Mouse (Mus musculus): ENCODE results near the gene Calm5. TPM values are rescaled to one million over a fixed set of nuclear protein-coding genes. Genes with fewer than 3 reads are reported as not detected.
A peak's percentile ranks its signal among the peaks of the same experiment; 100 is the strongest.
"Not testable (repeated sequence)": the region's sequence is repeated elsewhere in the genome, so short reads cannot be mapped to it uniquely, and the experiment has no call there.

Calm5 gene
- not detected in 2 replicates for polyA plus RNA-seq (2012; rRNA removed)

DNA sequence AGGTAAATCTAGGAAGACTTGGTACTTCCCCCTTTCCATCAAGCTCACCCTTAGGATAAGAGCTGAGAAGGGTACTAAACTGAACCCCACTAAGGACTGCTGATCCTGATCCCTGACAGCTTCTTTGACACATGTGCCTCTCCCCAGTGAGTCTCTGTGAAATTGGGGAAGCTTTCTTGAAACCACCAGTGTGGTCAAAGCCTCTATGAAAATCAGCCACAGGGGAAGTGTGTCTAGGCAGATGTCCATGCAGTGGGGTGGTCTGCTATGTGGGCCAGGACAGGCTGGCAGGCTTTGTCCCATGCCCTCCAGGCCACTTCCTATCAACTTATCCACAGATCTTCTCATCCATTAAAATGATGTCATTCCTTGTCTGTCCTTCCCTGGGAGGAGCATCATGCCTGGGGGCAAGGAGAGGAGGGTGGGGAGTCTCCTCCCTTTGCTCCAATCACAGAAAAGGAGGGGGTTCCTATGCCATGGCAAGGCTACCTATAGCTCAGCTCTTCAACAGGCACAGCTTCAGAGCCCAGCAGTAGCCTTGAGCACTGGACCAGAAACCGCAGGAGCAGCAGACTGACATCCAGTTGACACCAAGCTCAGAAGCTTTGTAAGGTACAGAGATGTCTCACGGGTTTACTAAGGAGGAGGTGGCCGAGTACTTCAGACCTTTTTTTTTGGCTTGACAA is at the start of gene Calm5:
Calm5 (plus strand) TSS at position 526 of the 686 bp plus-strand sequence.
- WGBS: 81% methylated on average over 3 of the region's 3 CpGs
- not testable (repeated sequence) for H3K36me3 ChIP-seq (ENCODE audit: control insufficient read depth, insufficient read depth, low read length)

DNA sequence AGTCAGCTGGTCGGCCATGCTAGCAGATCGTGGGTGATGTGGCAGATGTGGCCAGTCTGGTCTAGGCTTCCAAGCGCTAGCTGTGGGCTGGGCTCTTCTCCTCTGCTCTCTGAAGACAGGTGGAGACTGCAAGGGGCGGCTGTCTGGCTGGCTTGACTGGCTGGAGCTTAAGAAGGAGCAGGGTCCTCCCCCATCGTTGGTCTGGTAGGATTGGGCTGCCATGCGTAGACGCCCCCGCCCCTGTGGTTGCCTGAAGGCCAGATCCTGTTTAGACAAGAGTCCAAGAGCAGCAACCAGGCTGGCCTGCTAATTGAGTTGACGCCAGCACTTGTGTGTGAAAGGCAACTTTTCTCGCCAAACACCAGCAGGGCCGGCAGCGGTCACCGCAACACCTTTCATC is 49.8 kb upstream of the Calm5 start, which contains the start of gene Calml3:
Calml3 (minus strand) TSS at position 131 of the 400 bp plus-strand sequence.
- Histone ChIP-seq H3K27ac (ENCODE audit: insufficient read depth, low read depth, low read length) (no peak within 1 kb of the TSS), H3K4me1 (ENCODE audit: control insufficient read depth, insufficient read depth, insufficient read length, low read length) (peaks cover 6% of the 10 kb centered on the region; the same call in 1 of the 2 replicates), H3K4me3 (ENCODE audit: low read depth, low read length) (no peak within 1 kb of the TSS), H3K36me3 (ENCODE audit: control insufficient read depth, insufficient read depth, low read length) (no peaks in the 10 kb centered on the region), H3K27me3 (ENCODE audit: control insufficient read depth, insufficient read depth, low read length) (no peaks in the 10 kb centered on the region)
- WGBS: 93% methylated on average over 13 of the region's 13 CpGs
- TF ChIP-seq CTCF (IDR thresholded peaks at IDR 0.05; ENCODE audit: extremely low read depth, insufficient read length, insufficient replicate concordance, low read depth, low read length): no peak

More for the DNA sequence above, at the start of gene Calm5:
- not testable (repeated sequence) for H3K4me3 ChIP-seq (ENCODE audit: low read depth, low read length); H3K27ac ChIP-seq (ENCODE audit: insufficient read depth, low read depth, low read length); H3K27me3 ChIP-seq (ENCODE audit: control insufficient read depth, insufficient read depth, low read length); H3K4me1 ChIP-seq (ENCODE audit: control insufficient read depth, insufficient read depth, insufficient read length, low read length)

DNA sequence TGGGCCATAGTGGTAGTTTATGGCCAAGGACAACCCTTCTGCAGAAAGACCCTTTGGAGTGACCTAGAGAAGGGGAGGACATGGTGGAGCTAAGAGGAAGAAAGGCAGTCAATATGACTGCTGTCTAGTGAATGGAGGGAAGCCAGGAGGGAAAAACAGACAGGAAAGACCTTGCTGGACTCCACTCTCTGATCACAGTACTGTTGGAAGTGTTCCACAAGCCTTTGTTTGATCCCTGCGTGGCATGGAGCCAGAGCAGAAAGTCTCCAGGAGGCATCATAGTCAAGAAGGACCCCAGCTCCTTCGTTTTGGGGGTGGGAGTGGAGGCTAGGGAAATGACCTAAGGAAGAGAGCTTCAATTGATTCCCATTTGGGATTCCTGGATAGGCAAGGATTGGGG is 48.8 kb upstream of the Calm5 start:
- no peaks in the 10 kb centered on the region for H3K27me3 ChIP-seq (ENCODE audit: control insufficient read depth, insufficient read depth, low read length)
- H3K27ac ChIP-seq (ENCODE audit: insufficient read depth, low read depth, low read length): no peak overlapping the region
- H3K36me3 ChIP-seq (ENCODE audit: control insufficient read depth, insufficient read depth, low read length): no peaks in the 10 kb centered on the region
- WGBS: 15% methylated on average over 2 of the region's 2 CpGs
- H3K4me3 ChIP-seq (ENCODE audit: low read depth, low read length): no peak overlapping the region
- TF ChIP-seq POLR2A (IDR thresholded peaks at IDR 0.05; ENCODE audit: low read depth, low read length) (no peak), CTCF (IDR thresholded peaks at IDR 0.05; ENCODE audit: extremely low read depth, insufficient read length, insufficient replicate concordance, low read depth, low read length) (no peak)
- peaks cover 6% of the 10 kb centered on the region; the same call in 1 of the 2 replicates for H3K4me1 ChIP-seq (ENCODE audit: control insufficient read depth, insufficient read depth, insufficient read length, low read length)

DNA sequence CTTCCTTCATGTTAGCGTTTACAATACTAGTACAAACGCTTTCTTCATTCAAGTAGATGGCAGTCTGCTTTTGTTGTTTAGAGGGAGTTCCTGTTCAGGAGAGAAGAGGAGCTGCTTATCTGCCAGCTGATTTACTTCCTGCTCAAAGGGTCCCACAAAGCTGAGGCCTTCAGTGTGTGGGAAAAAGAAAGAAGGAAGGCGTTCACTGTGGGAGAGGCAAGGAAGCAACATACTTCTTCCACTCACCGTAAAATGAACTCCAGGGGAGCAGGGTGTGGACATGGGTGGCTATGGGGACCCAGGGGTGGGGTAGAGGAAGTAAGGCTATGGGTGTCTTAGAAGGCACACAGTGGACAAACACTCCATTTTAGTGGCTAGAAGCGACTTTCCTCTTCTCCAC is 48.3 kb upstream of the Calm5 start:
- Histone ChIP-seq H3K4me3 (ENCODE audit: low read depth, low read length) (no peak overlapping the region), H3K27me3 (ENCODE audit: control insufficient read depth, insufficient read depth, low read length) (no peaks in the 10 kb centered on the region), H3K4me1 (ENCODE audit: control insufficient read depth, insufficient read depth, insufficient read length, low read length) (peaks cover 6% of the 10 kb centered on the region; the same call in 1 of the 2 replicates), H3K36me3 (ENCODE audit: control insufficient read depth, insufficient read depth, low read length) (no peaks in the 10 kb centered on the region), H3K27ac (ENCODE audit: insufficient read depth, low read depth, low read length) (peak overlapping the region; percentile 17; the same call in 1 of the 2 replicates)
- TF ChIP-seq CTCF (IDR thresholded peaks at IDR 0.05; ENCODE audit: extremely low read depth, insufficient read length, insufficient replicate concordance, low read depth, low read length) (no peak), POLR2A (IDR thresholded peaks at IDR 0.05; ENCODE audit: low read depth, low read length) (no peak)
- 22% methylated on average over 5 of the region's 5 CpGs for WGBS

DNA sequence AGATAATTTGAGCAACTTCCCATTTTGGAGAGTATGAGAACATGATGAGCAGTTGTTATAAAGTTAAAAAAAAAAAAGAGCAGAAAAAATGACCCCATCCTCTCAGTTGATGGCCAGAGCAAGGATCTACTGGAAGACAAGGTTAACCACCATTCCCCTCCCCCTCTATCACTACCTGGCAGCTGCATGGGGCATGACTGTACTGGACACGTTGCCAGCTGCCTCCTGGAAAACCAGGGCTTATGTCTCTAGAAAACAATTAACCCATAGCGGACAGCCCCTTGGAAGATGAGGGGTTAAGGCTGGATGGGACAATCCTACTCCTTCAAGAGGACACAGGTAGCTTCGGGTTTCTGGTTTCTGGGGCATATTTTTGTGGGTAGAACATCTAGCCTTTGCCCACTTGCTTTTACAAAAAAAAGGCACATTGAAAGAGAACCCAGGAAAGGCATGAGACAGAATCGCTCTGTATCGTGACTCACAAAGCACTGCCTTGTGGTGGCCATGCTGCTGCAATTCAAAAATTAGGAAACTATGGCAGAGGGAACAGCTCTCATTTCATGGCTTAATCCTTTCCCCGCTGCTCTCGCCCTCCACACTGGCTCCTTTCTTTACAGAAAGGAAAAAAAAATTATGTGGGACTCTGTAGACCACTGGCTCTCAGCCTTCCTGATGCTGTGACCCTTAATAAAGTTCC is 46.7 kb upstream of the Calm5 start:
- Histone ChIP-seq H3K27ac (ENCODE audit: insufficient read depth, low read depth, low read length) (no peak overlapping the region), H3K36me3 (ENCODE audit: control insufficient read depth, insufficient read depth, low read length) (no peaks in the 10 kb centered on the region), H3K4me3 (ENCODE audit: low read depth, low read length) (no peak overlapping the region), H3K4me1 (ENCODE audit: control insufficient read depth, insufficient read depth, insufficient read length, low read length) (peaks cover 6% of the 10 kb centered on the region; the same call in 1 of the 2 replicates), H3K27me3 (ENCODE audit: control insufficient read depth, insufficient read depth, low read length) (no peaks in the 10 kb centered on the region)
- WGBS: 83% methylated on average over 7 of the region's 7 CpGs
- TF ChIP-seq POLR2A (IDR thresholded peaks at IDR 0.05; ENCODE audit: low read depth, low read length) (no peak), CTCF (IDR thresholded peaks at IDR 0.05; ENCODE audit: extremely low read depth, insufficient read length, insufficient replicate concordance, low read depth, low read length) (no peak)

DNA sequence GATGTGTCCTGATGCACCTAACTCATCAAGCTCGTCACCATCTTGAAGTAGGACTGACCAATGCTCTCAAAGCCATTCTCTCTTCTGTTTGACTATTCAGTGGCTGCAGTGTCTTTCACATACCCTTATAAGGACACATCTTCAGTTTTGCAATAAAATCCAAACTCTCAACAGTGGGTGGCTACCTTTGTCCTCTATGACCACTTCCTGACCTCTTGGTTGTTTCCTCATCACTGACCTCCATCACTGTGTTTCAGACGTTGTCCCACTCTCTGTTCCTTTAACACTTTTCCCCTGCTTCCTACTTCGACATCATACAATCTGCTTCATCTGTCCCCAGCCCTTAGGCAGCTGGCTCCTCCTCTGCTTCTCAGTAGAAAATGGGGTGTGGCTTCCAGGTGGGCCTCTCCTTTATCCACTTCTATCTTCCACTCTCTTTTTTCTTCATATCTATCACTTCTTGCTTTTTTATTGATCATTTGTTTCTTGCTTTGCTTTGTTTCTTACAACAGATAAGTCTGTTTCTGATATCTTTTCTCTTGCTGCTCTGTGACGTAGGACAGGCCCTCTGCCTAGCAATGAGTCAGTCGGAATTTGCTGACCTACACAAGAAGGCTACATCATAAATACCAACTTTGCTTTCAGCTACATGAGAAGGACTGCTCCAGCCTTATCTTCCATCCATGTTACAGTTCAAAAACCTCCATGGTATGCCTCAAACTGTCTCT is 35.8 kb upstream of the Calm5 start:
- 46% methylated on average over 5 of the region's 5 CpGs for WGBS
- no peak for TF ChIP-seq CTCF (IDR thresholded peaks at IDR 0.05; ENCODE audit: extremely low read depth, insufficient read length, insufficient replicate concordance, low read depth, low read length)
- no peak for TF ChIP-seq POLR2A (IDR thresholded peaks at IDR 0.05; ENCODE audit: low read depth, low read length)
- Histone ChIP-seq H3K36me3 (ENCODE audit: control insufficient read depth, insufficient read depth, low read length) (no peaks in the 10 kb centered on the region), H3K4me3 (ENCODE audit: low read depth, low read length) (no peak overlapping the region), H3K4me1 (ENCODE audit: control insufficient read depth, insufficient read depth, insufficient read length, low read length) (peaks cover 3% of the 10 kb centered on the region; the same call in 1 of the 2 replicates), H3K27ac (ENCODE audit: insufficient read depth, low read depth, low read length) (no peak overlapping the region), H3K27me3 (ENCODE audit: control insufficient read depth, insufficient read depth, low read length) (no peaks in the 10 kb centered on the region)

DNA sequence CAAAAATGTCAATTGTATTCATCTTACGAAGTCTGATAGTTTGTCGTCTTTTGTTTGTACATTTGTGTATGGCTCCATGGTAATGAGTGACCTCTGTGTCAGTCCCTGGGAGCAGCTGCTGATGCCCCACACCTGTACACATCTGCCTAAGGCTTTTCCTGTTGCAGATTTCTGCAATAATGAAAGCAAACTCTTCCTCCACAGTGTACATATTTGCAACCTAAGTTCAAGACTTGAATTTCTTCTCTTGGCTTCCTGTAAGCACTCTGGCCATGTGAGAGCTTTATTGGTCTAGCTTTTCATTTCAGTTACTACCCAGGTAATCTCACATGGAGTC is 35.3 kb upstream of the Calm5 start:
- H3K4me3 ChIP-seq (ENCODE audit: low read depth, low read length): no peak overlapping the region
- H3K27ac ChIP-seq (ENCODE audit: insufficient read depth, low read depth, low read length): no peak overlapping the region
- no peaks in the 10 kb centered on the region for H3K27me3 ChIP-seq (ENCODE audit: control insufficient read depth, insufficient read depth, low read length)
- TF ChIP-seq CTCF (IDR thresholded peaks at IDR 0.05; ENCODE audit: extremely low read depth, insufficient read length, insufficient replicate concordance, low read depth, low read length) (no peak), POLR2A (IDR thresholded peaks at IDR 0.05; ENCODE audit: low read depth, low read length) (no peak)
- H3K36me3 ChIP-seq (ENCODE audit: control insufficient read depth, insufficient read depth, low read length): no peaks in the 10 kb centered on the region
- 74% methylated on average over 2 of the region's 2 CpGs for WGBS
- peaks cover 3% of the 10 kb centered on the region; the same call in 1 of the 2 replicates for H3K4me1 ChIP-seq (ENCODE audit: control insufficient read depth, insufficient read depth, insufficient read length, low read length)
